Mouse (Mus musculus): ENCODE data around the gene Adh4. TPM values are rescaled to one million over a fixed set of nuclear protein-coding genes. Genes with fewer than 3 reads are reported as not detected.

Gene Adh4
- polyA plus RNA-seq, 1 experiment, result not detected

- no peak overlapping the region for H3K27ac ChIP-seq (ENCODE audit: insufficient read depth, low read length)
- no peak for TF ChIP-seq POLR2A (IDR thresholded peaks at IDR 0.05; ENCODE audit: extremely low read depth, insufficient read depth, low read length)
- no peak for TF ChIP-seq CTCF (IDR thresholded peaks at IDR 0.05; ENCODE audit: extremely low read depth, insufficient read depth, low read length)
- no peaks in the 10 kb centered on the region for H3K4me1 ChIP-seq (ENCODE audit: control insufficient read depth, insufficient read depth, low read length)
- H3K4me3 ChIP-seq (ENCODE audit: insufficient read depth, low read length), result no peak overlapping the region
Measured at GRCm38 (mm10) chr3:138438716-138439115, 23.4 kb downstream of the Adh4 start.

- H3K4me1 ChIP-seq (ENCODE audit: control insufficient read depth, insufficient read depth, low read length), result peaks cover 3% of the 10 kb centered on the region; the same call in 1 of the 2 replicates
- H3K4me3 ChIP-seq (ENCODE audit: insufficient read depth, low read length), result peak overlapping the region; percentile 56
- TF ChIP-seq POLR2A (IDR thresholded peaks at IDR 0.05; ENCODE audit: extremely low read depth, insufficient read depth, low read length) (no peak), CTCF (IDR thresholded peaks at IDR 0.05; ENCODE audit: extremely low read depth, insufficient read depth, low read length) (no peak)
- no peak overlapping the region for H3K27ac ChIP-seq (ENCODE audit: insufficient read depth, low read length)
Measured at GRCm38 (mm10) chr3:138442203-138442602, 26.9 kb downstream of the Adh4 start.

DNA sequence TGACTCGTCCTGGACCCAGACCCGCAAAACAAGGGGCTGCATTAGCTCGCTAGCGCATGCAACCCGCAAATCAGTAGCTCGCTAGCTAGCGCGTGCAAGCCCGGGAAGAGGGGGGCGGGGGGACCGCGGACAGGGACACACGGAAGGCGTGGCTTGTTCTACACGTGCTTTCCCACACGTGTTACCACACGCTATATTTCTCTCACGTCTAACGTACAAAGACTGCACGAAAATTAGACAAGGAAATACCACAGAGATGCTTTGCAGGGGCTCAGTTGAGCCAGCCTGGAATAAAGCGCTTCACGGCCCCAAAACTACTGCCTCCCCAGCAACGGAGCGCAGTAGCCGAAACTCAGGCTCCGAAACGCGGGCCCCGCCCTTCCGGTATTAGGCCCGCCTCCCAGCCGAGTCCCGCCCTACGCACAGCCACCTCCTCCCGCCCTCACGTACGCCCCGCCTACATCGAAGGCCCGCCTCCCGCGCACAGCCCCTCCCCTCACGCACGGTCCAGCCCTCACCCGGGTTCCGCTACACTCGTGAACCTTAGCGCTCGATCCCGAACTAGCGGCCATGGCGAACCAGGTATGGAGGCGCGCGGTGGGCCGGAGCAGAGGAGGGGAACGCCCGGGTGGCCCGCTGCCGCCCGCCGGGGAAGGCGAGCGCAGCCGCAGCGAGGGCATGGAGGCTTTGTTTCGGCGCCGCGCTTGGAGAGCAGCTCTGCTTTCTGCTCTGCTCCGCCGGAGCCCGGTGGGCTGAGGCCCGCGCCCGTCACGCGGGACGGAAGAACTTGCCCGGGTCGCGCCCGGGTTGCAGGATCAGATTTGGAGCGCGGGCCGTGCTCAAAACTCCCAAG lies 27.6 kb downstream of the Adh4 start, which contains the start of gene Adh5:
Gene Adh5, plus strand, starts transcription at position 482 of the 853 bp plus-strand sequence.
- H3K27ac ChIP-seq (ENCODE audit: insufficient read depth, low read length), result peak within 1 kb of the TSS; percentile 36; the same call in 1 of the 2 replicates

DNA sequence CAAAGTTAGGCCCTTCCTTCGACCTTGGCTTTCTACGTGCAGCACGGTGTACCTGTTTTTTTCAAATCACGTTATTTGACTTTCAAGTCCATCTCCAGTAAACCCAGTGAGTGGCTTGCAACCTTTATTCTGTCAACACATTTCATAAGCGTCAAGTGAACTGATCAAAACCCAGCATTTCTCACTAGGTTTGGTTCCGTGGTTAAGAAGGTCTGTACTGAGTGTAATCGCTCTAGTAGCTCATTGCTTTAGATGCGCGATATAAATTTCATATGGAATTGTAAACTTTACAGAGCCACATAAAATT lies 28.2 kb downstream of the Adh4 start:
- peak overlapping the region; percentile 56 for H3K4me3 ChIP-seq (ENCODE audit: insufficient read depth, low read length)
- peaks cover 3% of the 10 kb centered on the region; the same call in 1 of the 2 replicates for H3K4me1 ChIP-seq (ENCODE audit: control insufficient read depth, insufficient read depth, low read length)
- 0 out of 2 replicates have a peak overlapping the region, but pooled peaks have one; percentile 36 for H3K27ac ChIP-seq (ENCODE audit: insufficient read depth, low read length)
- no peak for TF ChIP-seq CTCF (IDR thresholded peaks at IDR 0.05; ENCODE audit: extremely low read depth, insufficient read depth, low read length)

More for the DNA sequence above, 27.6 kb downstream of the Adh4 start, which contains the start of gene Adh5:
- TF ChIP-seq POLR2A (IDR thresholded peaks at IDR 0.05; ENCODE audit: extremely low read depth, insufficient read depth, low read length) (peak; percentile 79; the same call in 1 of the 2 replicates), CTCF (IDR thresholded peaks at IDR 0.05; ENCODE audit: extremely low read depth, insufficient read depth, low read length) (no peak)
- Histone ChIP-seq H3K4me1 (ENCODE audit: control insufficient read depth, insufficient read depth, low read length) (peaks cover 3% of the 10 kb centered on the region; the same call in 1 of the 2 replicates), H3K4me3 (ENCODE audit: insufficient read depth, low read length) (peak within 1 kb of the TSS; percentile 56)

DNA sequence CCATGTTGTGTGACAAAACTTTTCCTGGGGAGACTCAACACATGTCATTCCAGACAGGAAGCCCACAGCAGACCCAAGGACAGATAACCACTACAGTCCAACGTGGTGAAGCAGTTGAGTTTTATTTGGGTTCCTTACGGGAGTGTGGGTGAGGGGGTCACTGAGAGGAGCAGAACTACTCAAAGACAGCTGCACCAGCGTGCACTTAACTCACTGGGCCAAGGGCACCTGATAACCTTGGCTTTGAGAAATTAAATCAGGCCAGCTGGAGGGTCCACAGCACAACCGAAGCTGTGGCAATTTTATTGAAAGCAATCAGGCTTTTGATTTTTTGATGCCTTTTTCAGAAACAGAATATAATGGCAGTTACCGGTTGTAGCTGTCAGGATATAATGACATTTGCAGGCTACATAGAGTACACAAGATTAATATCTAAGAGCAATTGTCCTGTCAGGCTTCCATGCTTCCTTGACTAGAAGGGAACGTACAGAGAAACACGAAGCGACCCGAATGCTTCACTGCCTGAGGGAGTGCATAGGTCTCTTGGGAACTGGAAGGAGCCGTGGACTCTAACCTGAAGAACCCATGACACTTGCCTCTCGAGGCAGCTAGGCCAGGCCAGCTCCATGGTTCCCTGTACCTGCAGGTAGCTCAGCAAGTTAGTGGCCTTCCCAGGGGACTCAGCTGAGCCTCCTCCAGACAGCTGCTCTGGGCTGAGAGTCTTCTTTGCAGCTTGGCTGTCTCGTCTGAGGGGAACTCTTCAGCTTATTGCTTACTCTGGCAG lies 33.0 kb downstream of the Adh4 start:
- TF ChIP-seq CTCF (IDR thresholded peaks at IDR 0.05; ENCODE audit: extremely low read depth, insufficient read depth, low read length), result no peak
- no peak for TF ChIP-seq POLR2A (IDR thresholded peaks at IDR 0.05; ENCODE audit: extremely low read depth, insufficient read depth, low read length)
- Histone ChIP-seq H3K27ac (ENCODE audit: insufficient read depth, low read length) (no peak overlapping the region), H3K4me3 (ENCODE audit: insufficient read depth, low read length) (no peak overlapping the region), H3K4me1 (ENCODE audit: control insufficient read depth, insufficient read depth, low read length) (peaks cover 3% of the 10 kb centered on the region; the same call in 1 of the 2 replicates)

DNA sequence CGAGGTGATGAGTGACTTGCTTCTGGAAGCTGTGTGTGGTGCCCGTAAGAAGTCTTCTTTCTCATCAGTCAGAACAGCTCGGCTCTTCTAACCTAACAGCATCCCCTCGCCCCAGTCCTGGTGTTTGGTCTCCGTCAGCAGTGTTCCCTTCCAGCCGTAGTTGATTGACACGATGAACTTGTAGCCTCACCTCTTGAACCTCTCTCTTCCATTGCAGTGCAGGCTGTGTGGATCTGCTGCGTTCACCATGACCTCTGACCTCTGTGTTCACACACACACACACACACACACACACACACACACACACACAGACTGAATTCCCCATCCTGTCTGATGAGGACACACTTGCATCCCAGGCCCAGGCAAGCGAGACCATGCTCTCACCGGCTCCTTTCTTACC lies 36.9 kb downstream of the Adh4 start:
- H3K27ac ChIP-seq (ENCODE audit: insufficient read depth, low read length), result no peak overlapping the region
- no peaks in the 10 kb centered on the region for H3K4me1 ChIP-seq (ENCODE audit: control insufficient read depth, insufficient read depth, low read length)
- no peak overlapping the region for H3K4me3 ChIP-seq (ENCODE audit: insufficient read depth, low read length)
- TF ChIP-seq POLR2A (IDR thresholded peaks at IDR 0.05; ENCODE audit: extremely low read depth, insufficient read depth, low read length), result no peak
- no peak for TF ChIP-seq CTCF (IDR thresholded peaks at IDR 0.05; ENCODE audit: extremely low read depth, insufficient read depth, low read length)

DNA sequence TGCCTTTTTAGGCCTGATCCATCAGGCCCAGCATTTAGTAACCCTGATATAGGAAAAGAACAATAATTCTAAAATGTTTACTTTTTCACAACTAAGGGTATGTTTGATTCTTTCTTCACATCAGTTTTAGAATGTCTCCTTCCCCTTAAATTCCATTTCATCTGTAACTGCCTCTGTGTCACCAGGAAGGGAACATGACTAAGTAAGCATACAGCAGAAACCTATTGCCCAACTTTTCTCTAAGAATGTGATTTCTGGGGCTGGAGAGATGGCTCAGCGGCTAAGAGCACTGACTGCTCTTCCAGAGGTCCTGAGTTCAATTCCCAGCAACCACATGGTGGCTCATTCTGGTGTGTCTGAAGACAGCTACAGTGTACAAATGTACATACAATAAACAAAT lies 39.0 kb downstream of the Adh4 start:
- Histone ChIP-seq H3K4me1 (ENCODE audit: control insufficient read depth, insufficient read depth, low read length) (no peaks in the 10 kb centered on the region), H3K4me3 (ENCODE audit: insufficient read depth, low read length) (no peak overlapping the region), H3K27ac (ENCODE audit: insufficient read depth, low read length) (no peak overlapping the region)
- no peak for TF ChIP-seq POLR2A (IDR thresholded peaks at IDR 0.05; ENCODE audit: extremely low read depth, insufficient read depth, low read length)
- TF ChIP-seq CTCF (IDR thresholded peaks at IDR 0.05; ENCODE audit: extremely low read depth, insufficient read depth, low read length), result no peak

DNA sequence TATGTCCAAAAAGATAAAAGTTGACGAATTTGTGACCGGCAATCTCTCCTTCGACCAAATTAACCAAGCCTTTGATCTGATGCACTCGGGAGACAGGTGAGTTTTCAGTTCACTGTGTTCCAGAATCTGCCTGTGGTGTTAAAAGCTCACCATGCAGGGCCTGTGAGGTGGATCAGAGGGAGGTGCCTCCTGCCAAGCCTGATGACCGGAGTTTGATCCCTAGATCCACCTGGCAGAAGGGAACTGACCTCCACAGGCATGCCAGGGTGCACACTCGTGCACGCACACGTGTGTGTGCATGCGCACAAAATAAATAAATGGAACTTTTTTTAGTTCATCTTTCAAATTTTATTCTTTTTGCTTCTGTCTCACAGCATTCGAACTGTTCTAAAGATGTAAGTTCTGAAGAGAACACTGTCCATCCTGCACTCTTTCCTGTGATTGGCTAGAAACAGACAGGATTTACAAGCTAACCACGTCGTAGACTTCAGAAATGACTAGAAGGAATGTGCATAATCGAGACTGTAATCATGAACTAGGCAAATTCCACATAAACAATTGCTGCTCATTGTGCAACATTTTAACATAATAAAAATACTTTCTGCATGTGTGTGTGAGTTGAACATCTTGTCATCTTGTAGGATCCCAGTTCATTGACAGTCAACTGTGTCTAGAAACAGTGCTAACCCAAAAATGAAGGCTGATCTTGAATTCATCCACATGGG lies 39.6 kb downstream of the Adh4 start:
- H3K27ac ChIP-seq (ENCODE audit: insufficient read depth, low read length), result no peak overlapping the region
- TF ChIP-seq POLR2A (IDR thresholded peaks at IDR 0.05; ENCODE audit: extremely low read depth, insufficient read depth, low read length) (no peak), CTCF (IDR thresholded peaks at IDR 0.05; ENCODE audit: extremely low read depth, insufficient read depth, low read length) (no peak)
- no peaks in the 10 kb centered on the region for H3K4me1 ChIP-seq (ENCODE audit: control insufficient read depth, insufficient read depth, low read length)
- no peak overlapping the region for H3K4me3 ChIP-seq (ENCODE audit: insufficient read depth, low read length)

DNA sequence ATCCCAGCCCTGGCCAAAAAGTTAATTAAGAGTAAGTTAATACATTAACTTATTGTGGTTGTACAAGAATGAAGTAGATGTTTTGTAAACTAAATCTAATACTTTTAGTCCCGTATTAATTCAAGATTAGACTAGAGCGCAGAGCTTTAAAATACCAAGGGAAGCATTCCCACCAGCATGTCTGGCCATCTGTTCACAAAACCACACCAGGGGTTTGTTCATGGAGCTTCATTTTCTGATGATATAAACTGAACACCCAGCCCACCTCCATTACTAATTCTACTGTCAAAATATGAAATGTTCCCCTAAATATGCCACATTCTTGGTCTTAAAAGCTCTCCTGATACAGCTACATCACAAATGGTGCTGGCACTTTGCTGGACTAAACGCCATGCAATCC lies 43.2 kb downstream of the Adh4 start:
- TF ChIP-seq POLR2A (IDR thresholded peaks at IDR 0.05; ENCODE audit: extremely low read depth, insufficient read depth, low read length), result no peak
- TF ChIP-seq CTCF (IDR thresholded peaks at IDR 0.05; ENCODE audit: extremely low read depth, insufficient read depth, low read length), result no peak
- H3K27ac ChIP-seq (ENCODE audit: insufficient read depth, low read length), result no peak overlapping the region
- H3K4me3 ChIP-seq (ENCODE audit: insufficient read depth, low read length), result no peak overlapping the region
- no peaks in the 10 kb centered on the region; the same call in 1 of the 2 replicates for H3K4me1 ChIP-seq (ENCODE audit: control insufficient read depth, insufficient read depth, low read length)
